Mouse (Mus musculus) megakaryocyte, embryonic 14.5 days (primary cell): ENCODE results near the gene Patj. TPM values are rescaled to one million over a fixed set of nuclear protein-coding genes. Genes with fewer than 3 reads are reported as not detected.
A peak's percentile ranks its signal among the peaks of the same experiment; 100 is the strongest.
"Not testable (repeated sequence)": the region's sequence is repeated elsewhere in the genome, so short reads cannot be mapped to it uniquely, and the experiment has no call there.

Experiments used
- H3K27me3 ChIP-seq: replicated peaks from 2 replicates; pipeline ENCODE3; 2012; ENCODE audit warnings: inconsistent platforms
- H3K36me3 ChIP-seq: replicated peaks from 2 replicates; pipeline ENCODE3; 2012; ENCODE audit warnings: low read length, inconsistent platforms, mixed read lengths
- H3K4me1 ChIP-seq: 2 replicates; pipeline ENCODE4 v1.6.1; 2012; ENCODE audit warnings: inconsistent platforms
- H3K4me3 ChIP-seq: replicated peaks from 2 replicates; pipeline ENCODE3; 2012; ENCODE audit warnings: moderate library complexity, mild to moderate bottlenecking, inconsistent platforms
- H3K9me3 ChIP-seq: 2 replicates; pipeline ENCODE4 v1.6.1; 2012; ENCODE audit warnings: inconsistent platforms
- FLI1 ChIP-seq: IDR thresholded peaks from 2 replicates; pipeline ENCODE4 v1.6.1; 2012; ENCODE audit warnings: low read length, inconsistent platforms, mixed read lengths
- GATA1 ChIP-seq: IDR thresholded peaks from 3 replicates; pipeline ENCODE4 v1.6.1; 2012; ENCODE audit warnings: mixed read lengths, low read length, inconsistent platforms, borderline replicate concordance
- polyA plus RNA-seq: library from polyadenylated mRNA; stranded (reverse); fragments of >175 nt; gene quantifications from 2 replicates; pipeline ENCODE4 v1.2.3, GENCODE M21; 2012; ENCODE audit warnings: low replicate concordance; ENCODE audit not compliant: insufficient read depth

The Patj gene
- polyA plus RNA-seq, 1 experiment: not detected

DNA sequence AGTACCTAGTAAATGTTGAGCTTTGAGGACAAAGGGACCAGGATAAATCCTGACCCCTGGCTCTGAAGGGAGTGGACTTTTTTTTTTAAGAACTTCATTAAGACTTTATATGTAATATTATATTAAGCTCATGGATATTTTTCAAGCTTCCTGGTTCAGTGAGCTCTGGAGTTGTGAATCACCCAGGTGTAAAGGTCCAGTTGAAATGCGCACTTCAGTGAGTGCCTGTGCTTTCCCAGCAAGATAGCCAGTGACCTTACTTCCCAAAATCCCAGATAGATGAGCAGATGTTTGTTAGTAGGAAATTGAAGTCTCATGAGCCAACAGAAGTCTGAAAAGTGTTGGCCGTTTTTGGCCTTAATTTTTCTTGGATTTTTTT lies 6.0 kb downstream of the Patj start:
- no peaks in the 10 kb centered on the region for H3K4me1 ChIP-seq
- no peaks in the 10 kb centered on the region for H3K9me3 ChIP-seq
- no peak for TF ChIP-seq GATA1
- no peak for TF ChIP-seq FLI1

DNA sequence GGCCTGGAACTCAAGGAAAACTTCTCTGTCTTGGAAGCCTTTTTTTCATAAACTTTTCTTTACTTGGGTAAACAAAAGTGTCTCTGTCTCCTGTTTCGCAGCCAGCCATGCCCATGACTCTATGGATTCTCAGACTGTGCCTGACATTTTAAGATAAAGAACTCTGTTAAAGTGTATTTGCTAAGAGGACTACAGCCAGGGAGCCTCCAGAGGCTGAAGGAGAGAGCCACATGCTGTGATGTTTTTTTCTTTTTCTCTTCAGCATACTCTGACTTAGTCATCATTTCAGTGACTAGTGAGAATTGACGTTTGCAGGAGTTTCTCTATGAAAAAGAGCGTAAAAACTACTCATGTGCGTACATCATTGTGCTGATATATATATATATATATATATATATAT lies 7.9 kb downstream of the Patj start:
- Histone ChIP-seq H3K4me3 (no peak overlapping the region), H3K36me3 (no peaks in the 10 kb centered on the region), H3K9me3 (no peaks in the 10 kb centered on the region), H3K4me1 (no peaks in the 10 kb centered on the region), H3K27me3 (peaks cover 2% of the 10 kb centered on the region)
- TF ChIP-seq FLI1 (no peak), GATA1 (no peak)

More for the DNA sequence above, 6.0 kb downstream of the Patj start:
- H3K27me3 ChIP-seq: peaks cover 2% of the 10 kb centered on the region
- no peaks in the 10 kb centered on the region for H3K36me3 ChIP-seq
- no peak overlapping the region for H3K4me3 ChIP-seq

- TF ChIP-seq FLI1 (no peak), GATA1 (no peak)
Observed at GRCm38 (mm10) chr4:98404412-98404811, 8.8 kb downstream of the Patj start.

GRCm38 (mm10) chr4:98408455-98408854 lies 12.9 kb downstream of the Patj start:
- H3K4me3 ChIP-seq: no peak overlapping the region
- H3K36me3 ChIP-seq: no peaks in the 10 kb centered on the region
- H3K27me3 ChIP-seq: no peaks in the 10 kb centered on the region
- H3K9me3 ChIP-seq: no peaks in the 10 kb centered on the region
- TF ChIP-seq FLI1 (no peak), GATA1 (no peak)
- H3K4me1 ChIP-seq: no peaks in the 10 kb centered on the region

More at GRCm38 (mm10) chr4:98404412-98404811, 8.8 kb downstream of the Patj start:
- Histone ChIP-seq H3K4me1 (no peaks in the 10 kb centered on the region), H3K4me3 (no peak overlapping the region), H3K9me3 (no peaks in the 10 kb centered on the region), H3K36me3 (no peaks in the 10 kb centered on the region), H3K27me3 (no peaks in the 10 kb centered on the region)

DNA sequence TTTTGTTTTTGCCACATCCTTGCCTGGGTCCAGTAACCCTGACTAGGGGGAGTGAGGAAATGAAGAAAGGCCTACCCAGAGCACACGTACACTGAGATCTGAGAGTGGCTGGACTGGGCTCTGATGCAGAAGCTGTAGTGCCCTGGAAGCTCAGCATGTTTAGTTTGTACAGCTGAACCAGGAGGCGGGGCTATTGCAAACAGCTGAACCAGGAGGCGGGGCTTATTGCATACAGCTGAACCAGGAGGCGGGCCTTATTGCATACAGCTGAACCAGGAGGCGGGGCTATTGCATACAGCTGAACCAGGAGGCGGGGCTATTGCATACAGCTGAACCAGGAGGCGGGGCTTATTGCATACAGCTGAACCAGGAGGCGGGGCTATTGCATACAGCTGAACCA lies 19.6 kb downstream of the Patj start:
- H3K4me1 ChIP-seq, H3K36me3 ChIP-seq, H3K27me3 ChIP-seq, H3K9me3 ChIP-seq, H3K4me3 ChIP-seq: not testable (repeated sequence)

GRCm38 (mm10) chr4:98428371-98428770 lies 32.8 kb downstream of the Patj start:
- no peaks in the 10 kb centered on the region for H3K9me3 ChIP-seq
- no peak overlapping the region for H3K4me3 ChIP-seq
- peaks cover 4% of the 10 kb centered on the region; the same call in 1 of the 2 replicates for H3K4me1 ChIP-seq
- TF ChIP-seq GATA1: no peak
- no peak for TF ChIP-seq FLI1
- no peaks in the 10 kb centered on the region for H3K36me3 ChIP-seq
- H3K27me3 ChIP-seq: no peaks in the 10 kb centered on the region

DNA sequence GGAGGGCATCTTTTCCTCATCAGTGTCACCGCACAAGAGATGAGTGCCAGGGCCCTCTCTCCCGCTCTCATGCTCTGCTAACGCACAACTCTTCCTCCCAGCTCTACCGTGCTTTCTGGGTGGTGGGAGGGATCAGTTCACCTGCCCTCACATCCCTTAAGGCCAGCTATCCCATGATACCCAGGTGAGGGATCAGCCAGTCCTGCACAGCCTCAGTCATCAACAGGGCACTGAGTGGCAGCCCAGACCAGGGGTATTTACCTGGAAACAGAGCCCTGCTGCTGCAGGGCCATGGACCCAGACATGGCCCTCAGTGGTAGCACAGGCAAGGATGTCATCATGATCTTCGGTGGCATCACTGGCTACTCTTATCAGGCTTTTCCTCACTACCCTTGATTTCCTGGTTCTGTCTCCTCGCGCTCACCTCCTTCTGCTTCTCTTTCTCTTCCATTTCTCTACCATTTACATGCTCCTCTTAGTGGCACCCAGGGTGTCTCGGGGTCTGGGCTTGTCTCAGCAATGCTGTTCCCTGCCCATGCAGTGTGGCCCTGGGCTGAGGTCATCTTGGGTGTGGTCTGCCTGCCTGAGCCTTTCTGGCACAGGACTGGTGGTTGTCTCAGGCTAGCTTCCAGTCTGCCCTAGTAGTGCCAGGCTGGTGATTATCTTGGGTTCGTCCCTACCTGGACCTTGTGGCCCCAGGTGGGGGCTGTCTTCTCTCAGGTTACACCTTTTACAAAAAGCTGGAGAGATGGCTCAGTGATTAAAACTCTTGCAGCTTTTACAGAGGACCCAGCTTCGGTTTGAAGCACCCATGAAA lies 40.3 kb downstream of the Patj start:
- H3K4me3 ChIP-seq: peak overlapping the region; percentile 75
- no peaks in the 10 kb centered on the region for H3K36me3 ChIP-seq
- H3K4me1 ChIP-seq: peaks cover 18% of the 10 kb centered on the region
- H3K9me3 ChIP-seq: no peaks in the 10 kb centered on the region
- H3K27me3 ChIP-seq: no peaks in the 10 kb centered on the region
- TF ChIP-seq GATA1: no peak
- no peak for TF ChIP-seq FLI1

GRCm38 (mm10) chr4:98436664-98437363 lies 41.2 kb downstream of the Patj start:
- Histone ChIP-seq H3K4me1 (peaks cover 16% of the 10 kb centered on the region), H3K27me3 (no peaks in the 10 kb centered on the region), H3K9me3 (no peaks in the 10 kb centered on the region), H3K4me3 (peak overlapping the region; percentile 91), H3K36me3 (no peaks in the 10 kb centered on the region)
- TF ChIP-seq GATA1 (no peak), FLI1 (no peak)

DNA sequence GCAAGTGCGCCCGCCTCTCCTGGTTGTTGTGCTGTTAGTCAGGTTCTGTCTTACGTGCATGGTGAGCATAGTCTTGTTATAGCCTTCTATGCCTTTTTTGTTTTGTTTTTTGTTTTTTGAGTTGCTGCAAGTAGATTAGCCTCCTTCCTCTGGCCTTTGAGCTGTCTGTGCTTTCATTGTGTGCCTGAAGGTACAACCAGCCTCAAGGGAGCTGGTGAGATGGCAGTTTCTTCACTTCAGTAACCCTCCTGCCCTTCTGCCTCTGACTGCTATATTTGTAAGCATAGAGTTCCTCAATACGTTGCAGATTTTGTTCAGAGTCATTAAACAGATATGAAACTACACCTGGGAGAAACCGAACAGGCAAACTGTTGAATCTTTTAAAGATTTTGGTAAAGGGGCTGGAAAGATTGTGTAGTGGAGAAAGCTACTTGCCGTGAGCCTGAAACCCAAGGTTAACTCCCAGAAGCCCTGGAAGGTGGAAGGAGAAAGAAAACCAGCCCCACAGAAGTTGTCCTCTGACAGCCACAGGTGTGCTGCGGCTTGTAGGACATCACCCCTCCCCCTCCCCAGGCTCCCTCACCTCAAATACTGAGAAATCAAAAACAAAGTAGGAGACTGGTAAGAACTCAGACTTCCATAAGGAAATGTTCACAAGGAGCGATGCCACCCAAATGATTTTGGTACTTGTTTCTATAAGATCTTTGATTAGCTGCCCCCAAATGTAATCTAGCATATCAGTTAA lies 43.8 kb downstream of the Patj start:
- no peak for TF ChIP-seq GATA1
- no peak for TF ChIP-seq FLI1
- no peaks in the 10 kb centered on the region for H3K36me3 ChIP-seq
- H3K4me1 ChIP-seq: peaks cover 14% of the 10 kb centered on the region
- H3K9me3 ChIP-seq: no peaks in the 10 kb centered on the region
- H3K4me3 ChIP-seq: no peak overlapping the region
- no peaks in the 10 kb centered on the region for H3K27me3 ChIP-seq

DNA sequence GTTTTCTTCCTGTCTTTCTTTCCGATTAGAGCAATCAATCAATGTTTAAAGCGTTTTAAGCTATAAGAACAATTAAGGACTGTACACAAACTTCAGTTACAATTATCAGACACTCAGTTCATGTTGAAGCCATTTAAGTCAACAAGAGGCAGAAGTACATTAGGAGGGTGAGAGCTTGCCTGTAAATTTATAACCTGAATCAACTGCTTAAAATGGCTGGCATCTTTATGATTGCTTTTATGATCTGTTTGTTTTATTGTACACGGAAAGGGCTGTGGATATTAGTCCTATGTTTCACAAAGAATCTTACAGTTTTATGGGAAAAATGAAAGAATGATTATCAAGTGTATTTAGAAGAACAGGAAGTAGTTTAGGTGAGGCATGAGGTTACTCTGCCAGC lies 45.7 kb downstream of the Patj start:
- no peaks in the 10 kb centered on the region for H3K36me3 ChIP-seq
- TF ChIP-seq GATA1 (no peak), FLI1 (no peak)

More for the DNA sequence above, 45.7 kb downstream of the Patj start:
- Histone ChIP-seq H3K27me3 (peaks cover 2% of the 10 kb centered on the region), H3K4me1 (peaks cover 4% of the 10 kb centered on the region), H3K4me3 (no peak overlapping the region), H3K9me3 (no peaks in the 10 kb centered on the region)
